Mouse (Mus musculus) megakaryocyte, embryonic 14.5 days (primary cell): ENCODE measurements around the gene Myo1h.

Source experiments
- FLI1 ChIP-seq: IDR thresholded peaks from 2 replicates; pipeline ENCODE4 v1.6.1; 2012; ENCODE audit warnings: low read length, inconsistent platforms, mixed read lengths
- GATA1 ChIP-seq: IDR thresholded peaks from 3 replicates; pipeline ENCODE4 v1.6.1; 2012; ENCODE audit warnings: mixed read lengths, low read length, inconsistent platforms, borderline replicate concordance

GRCm38 (mm10) chr5:114381013-114381351, 92.0 kb downstream of the Myo1h start:
- TF ChIP-seq GATA1 (no peak), FLI1 (no peak)
